Mouse (Mus musculus) heart, postnatal 0 days (tissue): ENCODE results near the gene Kat6b. TPM values are rescaled to one million over a fixed set of nuclear protein-coding genes. Genes with fewer than 3 reads are reported as not detected.
A peak's percentile ranks its signal among the peaks of the same experiment; 100 is the strongest.

Experiments used
- ATAC-seq: fragments of 200-750 bp; cut with Nextera tagmentation; 2 replicates; pipeline ENCODE4 v1.8.0; 2017; ENCODE audit warnings: low read depth, moderate number of reproducible peaks, moderate library complexity; ENCODE audit not compliant: insufficient read depth
- DNase-seq: peaks from one replicate; pipeline ENCODE4 v3.0.0-alpha.2; 2016; ENCODE audit warnings: low spot score
- H3K27ac ChIP-seq: fragments of 300-500 bp; sonication (generic); 2 replicates; pipeline ENCODE4 v1.5.1; 2014; ENCODE audit warnings: low read depth, mild to moderate bottlenecking
- H3K27me3 ChIP-seq: fragments of 300-500 bp; sonication (generic); 2 replicates; pipeline ENCODE4 v1.6.1; 2014; ENCODE audit warnings: low read length, mixed read lengths; ENCODE audit not compliant: control insufficient read depth, insufficient read depth
- H3K36me3 ChIP-seq: fragments of 300-500 bp; sonication (generic); replicated peaks from 2 replicates; pipeline ENCODE4 v1.6.1; 2014; ENCODE audit warnings: low read length, mixed read lengths; ENCODE audit not compliant: control insufficient read depth, insufficient read depth
- H3K4me1 ChIP-seq: fragments of 300-500 bp; sonication (generic); 2 replicates; pipeline ENCODE4 v1.6.1; 2014; ENCODE audit warnings: antibody characterized with exemption; ENCODE audit not compliant: control insufficient read depth, insufficient read depth
- H3K4me2 ChIP-seq: fragments of 300-500 bp; sonication (generic); 2 replicates; pipeline ENCODE4 v1.6.1; 2014; ENCODE audit warnings: low read depth, mild to moderate bottlenecking, low read length, moderate library complexity
- H3K4me3 ChIP-seq: fragments of 300-500 bp; sonication (generic); 2 replicates; pipeline ENCODE4 v1.5.1; 2014; ENCODE audit warnings: low read depth, low read length
- H3K9ac ChIP-seq: fragments of 300-500 bp; sonication (generic); replicated peaks from 2 replicates; pipeline ENCODE4 v1.6.1; 2014; ENCODE audit warnings: low read depth, low read length, mixed read lengths
- H3K9me3 ChIP-seq: fragments of 300-500 bp; sonication (generic); replicated peaks from 2 replicates; pipeline ENCODE4 v1.6.1; 2016; ENCODE audit warnings: low read length; ENCODE audit not compliant: control insufficient read depth
- CTCF ChIP-seq: IDR thresholded peaks from 2 replicates; pipeline ENCODE4 v1.5.1; 2016; ENCODE audit warnings: antibody characterized with exemption, control low read depth, low read depth
- EP300 ChIP-seq: IDR thresholded peaks from 2 replicates; pipeline ENCODE4 v1.6.1; 2016; ENCODE audit warnings: antibody characterized with exemption, low read depth
- WGBS: fragments of 180-500 bp; shearing (Covaris S2); extraction: QIAGEN DNeasy Blood & Tissue Kit; methylation state at CpG from one replicate; pipeline ENCODE4 v1.1.7; 2014; 5-methylcytosine and 5-hydroxymethylcytosine counted together
- polyA plus RNA-seq: library from polyadenylated mRNA; unstranded; fragments of >200 nt; fragmentation: Nextera tagmentation; extraction: Ambion mirVana; gene quantifications from 2 replicates; pipeline ENCODE4 v1.2.1, GENCODE M21; 2015
- total RNA-seq: library from RNA; depleted of rRNA; stranded (reverse); fragments of >200 nt; gene quantifications from 2 replicates; pipeline ENCODE4 v1.2.3, GENCODE M21; 2014; ENCODE audit warnings: low replicate concordance

Kat6b gene
- total and polyA plus RNA-seq, 2 experiments from 2014 or later, result 5.4 to 52.9 TPM

DNA sequence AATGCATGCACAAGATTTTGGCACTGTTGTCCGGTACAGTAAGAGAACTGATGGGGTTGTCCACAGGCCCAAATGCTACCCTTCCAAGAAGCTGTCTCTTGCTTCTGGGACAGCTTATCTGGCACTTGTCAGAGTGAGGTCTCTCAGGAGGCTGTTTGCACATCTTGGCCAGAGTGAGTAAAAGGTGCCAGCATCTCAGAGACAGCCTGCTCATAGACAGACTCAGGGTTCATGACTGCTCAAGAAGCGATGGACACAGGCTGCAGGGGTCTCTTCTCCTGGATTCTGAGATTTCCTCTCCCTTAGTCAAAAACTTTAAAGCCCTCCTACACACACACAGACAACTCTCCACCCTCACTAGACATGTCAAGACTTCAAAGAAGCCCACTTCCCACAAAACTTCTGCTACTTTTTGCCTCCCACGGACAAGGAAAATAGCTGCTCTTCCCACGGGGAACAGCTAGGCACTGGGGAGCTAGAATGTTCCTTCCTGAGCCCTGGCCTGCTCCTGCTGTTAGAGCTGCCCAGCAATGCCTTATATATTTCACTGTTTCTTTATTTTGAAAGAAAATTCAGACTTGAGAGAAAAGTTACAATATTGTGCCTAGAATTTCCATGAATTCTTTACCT, 159.7 kb downstream of the Kat6b start:
- Histone ChIP-seq H3K9me3 (no peaks in the 10 kb centered on the region), H3K36me3 (peaks cover 40% of the 10 kb centered on the region), H3K27me3 (no peaks in the 10 kb centered on the region), H3K4me2 (no peak overlapping the region), H3K4me3 (no peak overlapping the region), H3K4me1 (no peaks in the 10 kb centered on the region), H3K27ac (no peak overlapping the region), H3K9ac (no peak overlapping the region)
- ATAC-seq (no peak), DNase-seq (no peak)
- WGBS, result 57% methylated on average over 4 of the region's 4 CpGs
- TF ChIP-seq CTCF (no peak), EP300 (no peak)

DNA sequence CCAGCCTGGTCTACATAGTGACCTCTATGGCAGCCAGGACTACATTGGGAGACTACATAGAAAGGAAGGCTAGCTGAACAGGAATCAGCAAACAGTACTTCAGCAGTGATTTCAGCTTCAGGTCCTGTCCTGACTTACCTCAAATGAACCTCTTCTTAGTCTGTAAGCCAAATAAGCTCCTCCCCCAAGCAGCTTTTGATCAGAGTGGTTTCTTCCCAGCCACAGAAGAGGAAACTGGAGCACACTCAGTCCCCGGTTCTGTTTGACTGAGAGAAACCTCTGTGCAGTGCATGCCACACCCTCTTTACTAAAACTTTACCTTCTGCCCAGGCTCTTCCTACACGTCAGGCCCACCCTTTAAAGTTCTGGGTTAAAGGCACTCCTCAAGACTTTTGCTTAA, 172.6 kb downstream of the Kat6b start:
- Histone ChIP-seq H3K9me3 (no peaks in the 10 kb centered on the region), H3K27ac (no peak overlapping the region), H3K4me2 (no peak overlapping the region), H3K4me1 (peaks cover 9% of the 10 kb centered on the region), H3K27me3 (no peaks in the 10 kb centered on the region), H3K36me3 (peaks cover 18% of the 10 kb centered on the region), H3K4me3 (no peak overlapping the region), H3K9ac (no peak overlapping the region)
- ATAC-seq (no peak), DNase-seq (no peak)
- 68% methylated on average over 2 of the region's 2 CpGs for WGBS
- no peak for TF ChIP-seq EP300
- TF ChIP-seq CTCF, result no peak

DNA sequence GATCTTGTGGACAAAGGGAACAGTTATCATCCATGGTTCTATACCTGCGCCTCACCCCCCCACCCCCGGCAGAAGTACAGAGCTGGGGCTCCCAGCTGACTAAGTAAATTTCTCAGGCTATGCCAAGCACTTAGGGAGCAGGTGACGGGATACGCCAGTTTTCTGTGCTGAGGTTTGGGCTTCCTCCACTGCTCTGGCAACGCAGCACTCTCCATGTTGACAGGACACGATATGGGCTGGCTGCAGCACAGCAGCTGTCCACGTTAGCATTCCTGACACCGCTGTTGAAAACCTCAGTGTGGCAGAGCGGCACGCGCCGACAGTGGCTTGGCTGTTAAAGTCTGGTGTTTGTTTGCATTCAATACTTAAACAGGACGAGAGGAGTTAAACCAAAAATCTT, 177.9 kb downstream of the Kat6b start:
- Histone ChIP-seq H3K4me1 (peaks cover 10% of the 10 kb centered on the region), H3K9me3 (no peaks in the 10 kb centered on the region), H3K36me3 (peaks cover 42% of the 10 kb centered on the region), H3K27me3 (no peaks in the 10 kb centered on the region), H3K27ac (peak overlapping the region; percentile 49), H3K4me3 (peak overlapping the region; percentile 24), H3K4me2 (peak overlapping the region; percentile 54), H3K9ac (no peak overlapping the region)
- WGBS, result 26% methylated on average over 13 of the region's 13 CpGs
- TF ChIP-seq EP300 (no peak), CTCF (no peak)
- ATAC-seq (peak; percentile 94), DNase-seq (peak; percentile 88)

DNA sequence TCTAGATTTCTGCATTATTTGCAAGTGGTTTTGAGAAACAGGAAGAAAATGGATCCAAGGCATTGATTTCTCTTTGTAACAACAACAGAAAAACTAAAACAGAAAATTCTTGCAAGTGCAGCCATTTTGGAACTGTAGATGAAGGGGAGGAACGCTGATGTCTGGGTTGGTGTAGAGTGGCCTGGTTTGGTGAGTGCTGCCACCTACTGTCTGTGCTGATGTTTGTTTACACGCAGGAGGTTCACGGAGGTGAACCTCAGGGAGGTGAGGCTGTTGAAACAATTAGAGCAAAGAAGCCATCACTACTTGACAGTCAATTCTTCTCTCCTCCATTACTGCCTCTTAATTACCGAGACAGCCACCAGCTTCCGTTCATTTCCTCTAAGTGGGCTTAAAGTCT, 178.4 kb downstream of the Kat6b start:
- 24% methylated on average over 5 of the region's 5 CpGs for WGBS
- ATAC-seq (peak; percentile 91), DNase-seq (peak; percentile 79)
- H3K4me2 ChIP-seq, result peak overlapping the region; percentile 54
- peak overlapping the region; percentile 49 for H3K27ac ChIP-seq
- H3K27me3 ChIP-seq, result no peaks in the 10 kb centered on the region
- no peaks in the 10 kb centered on the region for H3K9me3 ChIP-seq
- TF ChIP-seq CTCF (peak; percentile 80), EP300 (no peak)
- no peak overlapping the region for H3K9ac ChIP-seq
- peak overlapping the region; percentile 24 for H3K4me3 ChIP-seq
- H3K4me1 ChIP-seq, result peaks cover 10% of the 10 kb centered on the region
- peaks cover 47% of the 10 kb centered on the region for H3K36me3 ChIP-seq

DNA sequence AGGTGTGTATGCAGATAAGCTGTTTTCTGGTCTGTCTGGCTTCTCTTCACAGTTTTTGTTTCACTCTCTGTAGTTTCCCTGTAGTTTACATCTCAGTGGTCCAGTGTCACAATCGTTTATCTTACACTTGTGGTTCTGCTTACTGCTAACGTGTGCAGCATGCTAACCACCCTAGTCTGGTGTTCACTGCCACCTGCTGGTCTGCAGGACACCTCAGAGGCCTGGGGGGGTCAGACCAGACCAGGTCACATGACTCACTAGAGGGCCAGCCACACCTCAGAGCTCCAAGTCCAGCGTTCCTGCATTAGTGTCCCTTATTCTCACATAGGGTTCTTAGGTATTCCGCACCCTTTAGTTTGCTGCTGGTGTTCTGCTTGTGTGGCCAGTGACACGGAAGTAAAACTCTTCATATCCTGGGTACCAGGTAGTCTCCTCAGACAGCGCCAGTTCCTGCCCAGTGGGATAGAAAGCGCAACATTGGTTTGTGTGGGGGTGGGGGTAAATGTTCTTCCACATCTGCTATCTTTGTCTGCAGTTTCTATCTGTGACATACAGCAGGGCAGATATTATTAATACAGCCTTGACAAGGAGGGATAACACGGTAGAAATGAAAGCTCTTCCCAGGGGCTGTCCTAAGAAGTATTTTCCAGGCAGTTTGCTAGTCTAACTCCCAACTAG, 181.4 kb downstream of the Kat6b start:
- WGBS, result 72% methylated on average over 8 of the region's 8 CpGs

More for the DNA sequence above, 181.4 kb downstream of the Kat6b start:
- Histone ChIP-seq H3K27ac (no peak overlapping the region), H3K4me2 (no peak overlapping the region), H3K4me1 (peaks cover 10% of the 10 kb centered on the region), H3K36me3 (peaks cover 66% of the 10 kb centered on the region), H3K9ac (no peak overlapping the region), H3K4me3 (no peak overlapping the region), H3K27me3 (no peaks in the 10 kb centered on the region), H3K9me3 (no peaks in the 10 kb centered on the region)
- DNase-seq (no peak), ATAC-seq (no peak)
- TF ChIP-seq EP300, result no peak
- peak; percentile 55 for TF ChIP-seq CTCF
